Mouse (Mus musculus): Measurements from ENCODE around the gene Rbm15b. TPM values are rescaled to one million over a fixed set of nuclear protein-coding genes. Genes with fewer than 3 reads are reported as not detected.

Gene Rbm15b
- polyA plus RNA-seq, 1 experiment from 2014 or later: 13.4 TPM

DNA sequence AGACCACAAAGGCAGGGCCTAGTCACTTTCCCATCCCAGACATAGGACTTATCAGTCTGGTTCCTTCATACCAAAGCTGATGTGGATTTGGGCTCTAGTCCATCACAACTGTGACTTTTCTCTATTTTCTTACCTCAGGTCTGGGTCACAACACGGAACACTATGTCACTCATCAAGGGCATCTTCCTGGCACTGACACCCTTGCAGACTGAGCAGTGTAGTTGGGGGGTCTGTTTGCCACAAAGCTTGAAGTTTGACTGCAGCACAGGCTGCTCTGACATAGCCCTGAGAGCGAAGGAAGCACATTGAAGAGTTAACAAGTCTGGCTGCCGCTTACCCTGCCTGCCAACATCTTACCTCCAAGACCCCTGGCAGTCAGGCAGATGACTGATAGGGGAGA lies 4.1 kb downstream of the Rbm15b start:
- H3K27ac ChIP-seq: no peak overlapping the region
- no peak for ATAC-seq (ENCODE audit: insufficient number of reproducible peaks, insufficient read depth, low FRiP score, low TSS enrichment, low read depth)
- peaks cover 62% of the 10 kb centered on the region for H3K36me3 ChIP-seq
- H3K4me3 ChIP-seq: peak overlapping the region; percentile 25
- WGBS: 75% methylated on average over 3 of the region's 3 CpGs
- no peaks in the 10 kb centered on the region for H3K9me3 ChIP-seq
- H3K9ac ChIP-seq: peak overlapping the region; percentile 58; the same call in 1 of the 2 replicates
- H3K4me1 ChIP-seq: peaks cover 52% of the 10 kb centered on the region
- H3K4me2 ChIP-seq: peak overlapping the region; percentile 98
- no peaks in the 10 kb centered on the region for H3K27me3 ChIP-seq

DNA sequence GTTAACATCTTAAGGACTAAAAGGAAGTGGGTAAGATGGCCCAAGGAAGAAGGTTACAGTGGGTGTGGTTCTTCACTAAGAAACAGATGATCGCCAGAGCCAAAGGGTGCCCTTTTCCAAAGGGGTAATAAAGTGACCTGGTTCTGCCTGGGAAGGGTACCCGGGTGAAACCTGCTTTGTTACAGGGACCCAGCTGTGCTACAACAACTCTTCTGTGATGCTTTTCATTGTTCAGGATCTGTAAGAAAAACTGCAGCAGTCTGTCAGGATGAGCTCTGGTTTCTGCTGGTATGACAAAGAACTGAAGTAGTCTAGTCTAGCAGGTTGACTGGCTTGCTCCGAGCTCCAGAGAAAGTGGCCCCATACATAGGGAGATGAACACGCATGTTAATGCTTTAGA lies 5.1 kb downstream of the Rbm15b start:
- H3K36me3 ChIP-seq: peaks cover 69% of the 10 kb centered on the region
- WGBS: 76% methylated on average over 4 of the region's 4 CpGs
- H3K27me3 ChIP-seq: no peaks in the 10 kb centered on the region
- no peak for ATAC-seq (ENCODE audit: insufficient number of reproducible peaks, insufficient read depth, low FRiP score, low TSS enrichment, low read depth)
- no peak overlapping the region for H3K27ac ChIP-seq
- peaks cover 43% of the 10 kb centered on the region for H3K4me1 ChIP-seq
- no peak overlapping the region for H3K4me3 ChIP-seq
- H3K9ac ChIP-seq: no peak overlapping the region
- no peaks in the 10 kb centered on the region for H3K9me3 ChIP-seq
- no peak overlapping the region for H3K4me2 ChIP-seq

DNA sequence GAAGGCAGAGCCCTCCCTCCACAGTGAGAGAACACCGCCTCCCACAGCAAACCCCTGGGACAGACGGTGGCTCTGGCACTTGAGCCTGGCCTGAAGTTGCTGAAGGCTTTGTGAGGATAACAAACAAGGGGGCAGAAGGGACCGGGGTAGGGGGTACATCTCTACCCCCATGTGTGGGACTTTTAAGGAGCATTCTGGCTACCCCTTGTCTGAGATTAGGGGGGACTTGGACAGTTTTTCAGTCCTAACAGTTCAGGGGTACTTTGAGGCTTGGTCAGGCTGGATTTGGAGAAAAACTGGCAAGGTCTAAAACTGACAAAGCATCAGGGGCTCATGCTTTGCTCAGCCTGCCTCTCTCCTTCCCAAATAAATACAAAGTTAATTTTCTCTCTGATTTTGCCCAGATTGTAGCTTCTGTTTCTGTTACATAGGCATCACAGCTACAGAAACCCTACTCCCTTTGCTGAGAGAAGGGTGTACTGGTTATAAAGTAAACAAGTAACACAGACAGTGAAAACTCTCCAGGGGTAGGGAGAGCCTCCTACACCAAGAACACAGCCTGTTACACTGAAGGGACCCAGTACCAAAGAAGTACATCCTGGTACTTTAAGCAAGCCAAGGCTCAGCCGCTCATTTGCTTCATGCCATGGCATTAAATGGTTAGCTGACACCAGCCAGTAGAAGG lies 6.0 kb downstream of the Rbm15b start:
- no peaks in the 10 kb centered on the region for H3K9me3 ChIP-seq
- no peak overlapping the region for H3K4me2 ChIP-seq
- H3K27ac ChIP-seq: peak overlapping the region; percentile 69
- H3K27me3 ChIP-seq: no peaks in the 10 kb centered on the region
- peaks cover 78% of the 10 kb centered on the region for H3K36me3 ChIP-seq
- H3K9ac ChIP-seq: peak overlapping the region; percentile 44
- H3K4me1 ChIP-seq: peaks cover 43% of the 10 kb centered on the region
- 60% methylated on average over 4 of the region's 4 CpGs for WGBS
- no peak for ATAC-seq (ENCODE audit: insufficient number of reproducible peaks, insufficient read depth, low FRiP score, low TSS enrichment, low read depth)
- no peak overlapping the region for H3K4me3 ChIP-seq

DNA sequence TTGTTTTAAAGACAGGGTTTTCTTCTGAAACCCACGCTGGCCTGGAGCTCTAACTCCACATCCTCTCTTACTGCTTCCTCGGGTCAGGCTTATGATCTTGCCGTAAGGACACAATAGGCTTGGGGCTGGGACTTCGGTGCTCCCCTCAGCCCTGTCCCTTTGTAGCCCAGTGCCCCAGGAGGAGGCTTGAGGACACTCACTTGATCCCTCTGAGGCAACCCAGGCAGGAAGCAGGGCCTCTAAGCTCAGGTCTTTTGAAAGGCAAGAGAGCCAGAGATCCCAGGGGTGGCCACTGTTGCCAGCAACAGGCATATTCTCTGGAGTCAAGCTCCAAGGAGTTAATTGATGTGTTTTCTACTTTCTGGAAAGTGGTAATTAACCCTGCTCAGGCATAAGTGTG lies 7.8 kb downstream of the Rbm15b start:
- H3K36me3 ChIP-seq: peaks cover 86% of the 10 kb centered on the region
- no peak overlapping the region for H3K9ac ChIP-seq
- no peaks in the 10 kb centered on the region for H3K9me3 ChIP-seq
- H3K4me3 ChIP-seq: no peak overlapping the region
- H3K4me2 ChIP-seq: no peak overlapping the region
- ATAC-seq (ENCODE audit: insufficient number of reproducible peaks, insufficient read depth, low FRiP score, low TSS enrichment, low read depth): no peak
- no peaks in the 10 kb centered on the region for H3K27me3 ChIP-seq
- peaks cover 29% of the 10 kb centered on the region for H3K4me1 ChIP-seq
- WGBS: 73% methylated on average over 4 of the region's 4 CpGs
- no peak overlapping the region for H3K27ac ChIP-seq

DNA sequence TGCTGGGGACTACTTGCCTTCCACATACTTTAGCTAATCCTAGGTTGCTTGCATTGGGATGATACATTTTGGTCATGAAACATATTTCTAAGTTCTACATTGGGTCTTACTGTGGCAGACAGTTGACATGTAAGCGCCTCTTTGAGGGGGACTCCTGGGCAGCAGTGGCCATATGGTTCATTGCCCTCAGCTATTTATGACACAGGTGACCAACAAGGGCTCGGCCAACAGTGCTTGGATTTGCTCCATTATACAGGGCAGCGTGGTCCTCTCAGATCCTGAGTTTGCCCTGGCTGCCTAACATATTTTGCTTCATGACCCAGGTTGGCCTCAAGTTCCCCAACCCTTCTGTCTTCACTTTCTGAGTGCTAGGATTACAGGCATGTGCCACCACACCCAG lies 10.6 kb downstream of the Rbm15b start:
- H3K4me1 ChIP-seq: peaks cover 3% of the 10 kb centered on the region; the same call in 1 of the 2 replicates
- ATAC-seq (ENCODE audit: insufficient number of reproducible peaks, insufficient read depth, low FRiP score, low TSS enrichment, low read depth): no peak
- no peak overlapping the region for H3K4me3 ChIP-seq
- no peak overlapping the region for H3K4me2 ChIP-seq
- WGBS: 91% methylated on average over 3 of the region's 3 CpGs
- no peak overlapping the region for H3K9ac ChIP-seq
- no peaks in the 10 kb centered on the region for H3K27me3 ChIP-seq
- no peaks in the 10 kb centered on the region for H3K9me3 ChIP-seq
- no peak overlapping the region for H3K27ac ChIP-seq
- H3K36me3 ChIP-seq: peaks cover 80% of the 10 kb centered on the region

DNA sequence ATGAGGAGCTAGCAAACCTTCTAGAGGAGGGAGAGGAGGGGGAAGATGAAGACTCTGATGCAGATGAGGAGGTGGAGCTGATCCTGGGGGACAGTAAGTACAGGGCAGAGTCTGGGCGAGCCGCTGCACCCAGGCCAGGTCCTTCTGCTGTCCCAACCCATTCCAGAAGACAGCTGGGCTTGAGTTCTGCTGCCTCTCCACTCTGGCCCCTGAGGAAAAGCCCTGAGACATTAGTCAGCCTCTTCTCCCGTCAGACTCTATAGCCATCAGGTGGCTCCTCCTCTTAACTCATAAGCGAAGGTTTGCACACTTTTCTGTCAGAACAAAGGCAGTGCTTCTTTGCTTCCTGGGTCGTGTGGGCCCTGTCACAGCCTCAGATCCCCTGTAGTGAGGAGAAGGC lies 13.0 kb downstream of the Rbm15b start:
- H3K9me3 ChIP-seq: no peaks in the 10 kb centered on the region
- ATAC-seq (ENCODE audit: insufficient number of reproducible peaks, insufficient read depth, low FRiP score, low TSS enrichment, low read depth): no peak
- no peak overlapping the region for H3K4me2 ChIP-seq
- H3K27me3 ChIP-seq: no peaks in the 10 kb centered on the region
- H3K4me3 ChIP-seq: no peak overlapping the region
- H3K9ac ChIP-seq: no peak overlapping the region
- no peaks in the 10 kb centered on the region for H3K4me1 ChIP-seq
- H3K27ac ChIP-seq: no peak overlapping the region
- 84% methylated on average over 5 of the region's 5 CpGs for WGBS
- peaks cover 72% of the 10 kb centered on the region for H3K36me3 ChIP-seq

DNA sequence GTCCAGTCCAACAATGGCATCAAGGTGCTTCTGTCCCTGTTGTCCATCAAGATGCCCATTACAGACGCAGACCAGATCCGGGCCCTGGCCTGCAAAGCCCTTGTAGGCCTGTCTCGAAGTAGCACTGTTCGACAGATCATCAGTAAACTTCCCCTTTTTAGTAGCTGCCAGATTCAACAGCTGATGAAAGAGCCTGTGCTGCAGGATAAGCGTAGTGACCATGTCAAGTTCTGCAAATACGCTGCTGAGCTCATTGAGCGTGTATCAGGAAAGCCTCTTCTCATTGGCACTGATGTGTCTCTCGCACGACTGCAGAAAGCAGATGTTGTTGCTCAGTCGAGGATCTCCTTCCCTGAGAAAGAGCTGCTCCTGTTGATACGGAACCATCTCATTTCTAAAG lies 29.2 kb downstream of the Rbm15b start:
- no peak overlapping the region for H3K4me2 ChIP-seq
- no peak for ATAC-seq (ENCODE audit: insufficient number of reproducible peaks, insufficient read depth, low FRiP score, low TSS enrichment, low read depth)
- H3K27ac ChIP-seq: no peak overlapping the region
- H3K36me3 ChIP-seq: peaks cover 79% of the 10 kb centered on the region
- H3K9me3 ChIP-seq: no peaks in the 10 kb centered on the region
- no peak overlapping the region for H3K4me3 ChIP-seq
- no peaks in the 10 kb centered on the region for H3K4me1 ChIP-seq
- H3K9ac ChIP-seq: no peak overlapping the region
- 94% methylated on average over 11 of the region's 11 CpGs for WGBS
- no peaks in the 10 kb centered on the region for H3K27me3 ChIP-seq

DNA sequence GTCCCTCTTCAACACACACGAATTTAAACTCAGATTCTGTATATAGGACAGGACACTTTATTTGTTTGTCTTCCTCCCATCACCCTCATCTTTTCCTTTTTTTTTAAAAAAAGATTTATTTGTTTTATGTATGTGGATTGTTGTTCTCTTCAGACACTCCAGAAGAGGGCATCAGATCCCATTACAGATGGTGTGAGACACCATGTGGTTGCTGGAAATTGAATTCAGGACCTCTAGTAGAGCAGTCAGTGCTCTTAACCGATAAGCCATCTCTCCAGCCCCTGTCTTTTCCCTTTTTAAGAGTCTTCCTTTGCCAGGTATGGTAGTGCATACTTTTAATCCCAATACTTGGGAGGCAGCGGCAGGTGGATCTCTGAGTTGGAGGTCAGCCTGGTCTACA lies 30.6 kb downstream of the Rbm15b start:
- Histone ChIP-seq H3K4me3 (no peak overlapping the region), H3K9me3 (no peaks in the 10 kb centered on the region), H3K9ac (no peak overlapping the region), H3K27ac (no peak overlapping the region), H3K4me2 (no peak overlapping the region), H3K27me3 (no peaks in the 10 kb centered on the region), H3K4me1 (no peaks in the 10 kb centered on the region), H3K36me3 (peaks cover 80% of the 10 kb centered on the region)
- 87% methylated on average over 3 of the region's 3 CpGs for WGBS
- no peak for ATAC-seq (ENCODE audit: insufficient number of reproducible peaks, insufficient read depth, low FRiP score, low TSS enrichment, low read depth)

DNA sequence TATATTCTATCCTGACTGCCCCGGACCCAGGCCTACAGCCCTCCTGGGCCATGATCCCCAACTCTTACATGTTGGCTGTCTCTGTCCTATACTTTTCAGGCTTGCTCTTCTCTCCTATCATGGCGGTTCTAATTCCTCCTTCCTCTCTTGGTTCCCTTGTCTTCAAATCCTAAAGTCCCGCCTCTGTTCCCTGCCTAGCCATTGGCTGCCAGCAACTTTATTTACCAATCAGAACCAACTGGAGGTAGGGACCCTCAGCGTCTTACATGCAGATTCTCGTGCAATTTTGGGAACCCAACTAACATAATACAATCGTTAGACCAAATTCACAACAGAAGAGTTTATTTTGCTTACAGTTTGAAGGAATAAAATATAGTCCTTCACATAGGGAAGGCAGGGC lies 44.4 kb downstream of the Rbm15b start:
- H3K27me3 ChIP-seq: no peaks in the 10 kb centered on the region
- no peak overlapping the region for H3K4me2 ChIP-seq
- no peaks in the 10 kb centered on the region for H3K9me3 ChIP-seq
- H3K4me1 ChIP-seq: no peaks in the 10 kb centered on the region
- no peak for ATAC-seq (ENCODE audit: insufficient number of reproducible peaks, insufficient read depth, low FRiP score, low TSS enrichment, low read depth)
- no peak overlapping the region for H3K4me3 ChIP-seq
- no peak overlapping the region for H3K9ac ChIP-seq
- 95% methylated on average over 6 of the region's 6 CpGs for WGBS
- peaks cover 76% of the 10 kb centered on the region for H3K36me3 ChIP-seq
- no peak overlapping the region for H3K27ac ChIP-seq

DNA sequence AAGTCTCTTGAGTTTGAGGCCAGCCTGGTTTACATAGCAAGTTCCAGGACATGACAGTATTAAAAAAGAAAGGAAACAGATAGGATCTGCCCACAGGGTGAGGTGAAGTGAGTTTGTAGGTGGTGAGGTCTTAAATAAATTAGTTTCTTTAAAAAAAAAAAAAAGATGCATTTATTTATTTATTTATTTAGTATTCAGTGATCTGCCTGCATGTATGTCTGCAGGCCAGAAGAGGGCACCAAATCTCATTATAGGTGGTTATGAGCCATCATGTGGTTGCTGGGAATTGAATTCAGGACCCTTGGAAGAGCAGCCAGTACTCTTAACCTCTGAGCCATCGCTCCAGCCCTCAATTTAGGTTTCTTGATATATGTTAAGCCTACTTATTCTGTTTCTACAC lies 46.7 kb downstream of the Rbm15b start:
- Histone ChIP-seq H3K4me3 (no peak overlapping the region), H3K36me3 (peaks cover 79% of the 10 kb centered on the region), H3K4me2 (no peak overlapping the region), H3K27me3 (no peaks in the 10 kb centered on the region), H3K27ac (no peak overlapping the region), H3K9me3 (no peaks in the 10 kb centered on the region), H3K9ac (no peak overlapping the region), H3K4me1 (no peaks in the 10 kb centered on the region)
- ATAC-seq (ENCODE audit: insufficient number of reproducible peaks, insufficient read depth, low FRiP score, low TSS enrichment, low read depth): no peak
- 100% methylated on average over 1 of the region's 1 CpGs for WGBS

Data from embryonic facial prominence, embryonic 13.5 days (tissue).